Comparison of ENCODE assay signal across 20 mouse cellular contexts in genomic region chr11:86038701-86039100, GRCm38 (mm10).
DNase-seq lines count a peak whose midpoint lies in the region; ATAC-seq lines count a peak whose summit lies in the region.
"Had no signal": no experiment of that assay in that cellular context is flagged by ENCODE, and none has a peak within 500 bp of the region (broad histone marks: within the 10 kb centered on the region; RNA-seq: fewer than 3 reads in every experiment).

No protein-coding gene starts in this region.

- WGBS in forebrain, embryonic 13.5 days: 63% methylated on average over 13 of the region's 13 CpGs
- 77% methylated on average over 13 of the region's 13 CpGs for WGBS in forebrain, embryonic 11.5 days
- 49% methylated on average over 13 of the region's 13 CpGs for WGBS in forebrain, embryonic 14.5 days
- WGBS in limb, embryonic 10.5 days: 88% methylated on average over 13 of the region's 13 CpGs

- H3K4me1 ChIP-seq in forebrain, embryonic 13.5 days: peaks cover 20% of the 10 kb centered on the region
- no peaks in the 10 kb centered on the region; the same call in 1 of the 2 replicates for H3K4me1 ChIP-seq in forebrain, embryonic 11.5 days (replicated peaks; ENCODE audit: control insufficient read depth, insufficient read depth, low read length)
- peaks cover 3% of the 10 kb centered on the region; the same call in 1 of the 2 replicates for H3K4me1 ChIP-seq in forebrain, embryonic 14.5 days (ENCODE audit: control insufficient read depth, insufficient read depth, low read length)
- H3K4me1 ChIP-seq in limb, embryonic 10.5 days: no peaks in the 10 kb centered on the region
- H3K4me1 ChIP-seq: heart, embryonic 10.5 days; heart, embryonic 15.5 days; hindbrain, embryonic 10.5 days had no signal

- no peak for ATAC-seq in forebrain, embryonic 13.5 days
- no peak for ATAC-seq in forebrain, embryonic 11.5 days (replicated peaks; ENCODE audit: low FRiP score)
- 0 out of 2 replicates have a peak, but pooled peaks have one; percentile 15 for ATAC-seq in forebrain, embryonic 14.5 days
- ATAC-seq: inflammation-experienced regulatory T-cells, adult 6 months; intestine, postnatal 0 days had no signal

- H3K4me2 ChIP-seq in forebrain, embryonic 13.5 days: no peak overlapping the region
- no peak overlapping the region for H3K4me2 ChIP-seq in forebrain, embryonic 11.5 days (ENCODE audit: low read depth, low read length, severe bottlenecking)
- H3K4me2 ChIP-seq in forebrain, embryonic 14.5 days (ENCODE audit: low read length): no peak overlapping the region
- H3K4me2 ChIP-seq: heart, embryonic 15.5 days had no signal

- H3K9ac ChIP-seq in forebrain, embryonic 13.5 days: no peak overlapping the region
- H3K9ac ChIP-seq in forebrain, embryonic 11.5 days (ENCODE audit: low read length): no peak overlapping the region
- H3K9ac ChIP-seq in forebrain, embryonic 14.5 days (ENCODE audit: low read length): no peak overlapping the region
- H3K9ac ChIP-seq: heart, embryonic 15.5 days; hindbrain, embryonic 15.5 days had no signal

- no peak for DNase-seq in forebrain, embryonic 11.5 days (ENCODE audit: low spot score)
- peak; percentile 64 for DNase-seq in Muller cell, postnatal 12 days (ENCODE audit: inconsistent ontology term)
- peak; percentile 34 for DNase-seq in forebrain, embryonic 14.5 days (ENCODE audit: low spot score)
- peak; percentile 62 for DNase-seq in retina, embryonic 14.5 days (ENCODE audit: low spot score)
- no peak for DNase-seq in heart, postnatal 36 days
- DNase-seq in limb, embryonic 10.5 days (ENCODE audit: low spot score): no peak
- DNase-seq: adrenal gland, adult 2 months; adrenal gland, postnatal 25 days; cerebellum, adult 2 months; cerebellum, postnatal 10 days; heart, adult 18-20 months; heart, postnatal 14 days had no signal

- no peaks in the 10 kb centered on the region for H3K9me3 ChIP-seq in forebrain, embryonic 13.5 days (replicated peaks)
- no peaks in the 10 kb centered on the region for H3K9me3 ChIP-seq in forebrain, embryonic 11.5 days (ENCODE audit: control insufficient read depth, low read length)
- H3K9me3 ChIP-seq in forebrain, embryonic 14.5 days (replicated peaks; ENCODE audit: control insufficient read depth, low read length): no peaks in the 10 kb centered on the region
- H3K9me3 ChIP-seq in limb, embryonic 10.5 days (replicated peaks): no peaks in the 10 kb centered on the region
- H3K9me3 ChIP-seq: heart, embryonic 10.5 days; heart, embryonic 15.5 days; hindbrain, embryonic 10.5 days; hindbrain, embryonic 15.5 days had no signal

- H3K27me3 ChIP-seq in forebrain, embryonic 13.5 days: no peaks in the 10 kb centered on the region
- no peaks in the 10 kb centered on the region for H3K27me3 ChIP-seq in forebrain, embryonic 11.5 days (ENCODE audit: control insufficient read depth, insufficient read depth, low read length)
- H3K27me3 ChIP-seq in forebrain, embryonic 14.5 days (replicated peaks; ENCODE audit: control insufficient read depth, insufficient read depth, low read length): no peaks in the 10 kb centered on the region
- H3K27me3 ChIP-seq in limb, embryonic 10.5 days (ENCODE audit: low read depth, poor library complexity, severe bottlenecking): no peaks in the 10 kb centered on the region
- H3K27me3 ChIP-seq: CH12.LX; heart, embryonic 15.5 days; hindbrain, embryonic 15.5 days had no signal

- peak overlapping the region; percentile 72 for H3K27ac ChIP-seq in forebrain, embryonic 13.5 days
- H3K27ac ChIP-seq in forebrain, embryonic 11.5 days (ENCODE audit: low read depth, low read length): no peak overlapping the region
- H3K27ac ChIP-seq in forebrain, embryonic 14.5 days (ENCODE audit: low read depth, low read length): no peak overlapping the region
- H3K27ac ChIP-seq in limb, embryonic 10.5 days: no peak overlapping the region
- H3K27ac ChIP-seq: heart, embryonic 10.5 days; heart, embryonic 15.5 days; hindbrain, embryonic 10.5 days had no signal

- no peak overlapping the region for H3K4me3 ChIP-seq in forebrain, embryonic 13.5 days
- H3K4me3 ChIP-seq in forebrain, embryonic 11.5 days (ENCODE audit: low read depth, low read length): no peak overlapping the region
- H3K4me3 ChIP-seq in forebrain, embryonic 14.5 days (ENCODE audit: low read depth, low read length): no peak overlapping the region
- H3K4me3 ChIP-seq in limb, embryonic 10.5 days: no peak overlapping the region
- H3K4me3 ChIP-seq: heart, embryonic 10.5 days; heart, embryonic 15.5 days; hindbrain, embryonic 10.5 days; hindbrain, embryonic 15.5 days had no signal

- intact Hi-C loops in heart, postnatal 36 days (cut with DNase I): no loop called here

- H3K36me3 ChIP-seq in forebrain, embryonic 13.5 days (ENCODE audit: poor library complexity, severe bottlenecking): no peaks in the 10 kb centered on the region
- H3K36me3 ChIP-seq in forebrain, embryonic 11.5 days (ENCODE audit: control insufficient read depth, insufficient read depth, low read length): no peaks in the 10 kb centered on the region
- H3K36me3 ChIP-seq in forebrain, embryonic 14.5 days (ENCODE audit: control insufficient read depth, insufficient read depth, low read length): no peaks in the 10 kb centered on the region
- H3K36me3 ChIP-seq in limb, embryonic 10.5 days: no peaks in the 10 kb centered on the region
- H3K36me3 ChIP-seq: heart, embryonic 10.5 days; heart, embryonic 15.5 days; hindbrain, embryonic 10.5 days; hindbrain, embryonic 15.5 days had no signal

Comparison
In these comparisons a context has a peak if more than half of its experiments do, and no peak if none do; other contexts are left out.
1. DNase-seq: peak in Muller cell, postnatal 12 days (single experiment), forebrain, embryonic 14.5 days (single experiment) and retina, embryonic 14.5 days (single experiment); none in forebrain, embryonic 11.5 days (single experiment), heart, postnatal 36 days (0 of 2) and limb, embryonic 10.5 days (single experiment).